Mouse (Mus musculus) lung, adult 2 months (tissue): ENCODE results near the gene Pea15a.

Source experiments
- CTCF ChIP-seq: fragments of 200-500 bp; IDR thresholded peaks from 2 replicates; pipeline ENCODE4 v1.5.1; 2011; ENCODE audit warnings: mild to moderate bottlenecking, low read length, control low read depth; ENCODE audit not compliant: insufficient read depth
- POLR2A ChIP-seq: fragments of 200-500 bp; IDR thresholded peaks from 2 replicates; pipeline ENCODE4 v1.6.1; 2011; ENCODE audit warnings: low read depth, mild to moderate bottlenecking, control low read depth, low read length, borderline replicate concordance; ENCODE audit errors: extremely low read depth

DNA sequence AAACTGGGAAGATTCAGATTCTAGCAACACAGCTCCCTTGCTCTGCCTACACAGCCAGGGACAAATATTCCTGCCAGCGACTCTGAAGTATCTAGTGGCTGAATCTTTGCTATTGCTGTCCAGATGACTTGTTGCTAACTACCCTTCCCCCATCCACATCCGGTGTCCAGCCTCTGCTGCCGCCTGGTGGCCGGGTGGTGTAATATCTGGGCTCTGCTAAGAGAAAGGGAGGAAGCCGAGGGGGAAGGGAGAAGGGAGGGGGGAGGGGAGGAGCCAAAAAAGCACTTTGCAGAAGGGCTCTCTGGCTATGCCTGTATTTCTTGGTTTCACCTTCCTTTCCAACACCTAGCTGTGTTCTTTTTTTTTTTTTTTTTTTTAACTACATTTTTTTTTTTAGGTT, 10.5 kb upstream of the Pea15a start:
- TF ChIP-seq CTCF (peak; percentile 89), POLR2A (no peak)
